Mouse (Mus musculus) c-Kit-positive CD71-positive TER-119-negative erythroid progenitor cells, embryonic 14.5 days (primary cell): ENCODE measurements at regions not wholly inside any gene's neighbourhood (a gene's known extent, or its start where the extent isn't known, plus 50 kb on each side); places are given as distances from the start of the nearest gene placed in this dataset.
"Not testable (repeated sequence)": the region's sequence is repeated elsewhere in the genome, so short reads cannot be mapped to it uniquely, and the experiment has no call there.

Experiments
- DNase-seq: peaks from one replicate; pipeline ENCODE4 v3.0.0-alpha.2; 2013; ENCODE audit warnings: low read depth

GRCm38 (mm10) chr13:102025138-102025537, 257.1 kb upstream of the Pik3r1 start:
- DNase-seq: no peak

GRCm38 (mm10) chr13:102025547-102025946, 257.5 kb upstream of the Pik3r1 start:
- not testable (repeated sequence) for DNase-seq

GRCm38 (mm10) chr13:102031416-102031815, 263.4 kb upstream of the Pik3r1 start:
- no peak for DNase-seq

- DNase-seq: no peak
These were observed 266.5 kb upstream of the Pik3r1 start for GRCm38 (mm10) chr13:102034484-102034883.

- no peak for DNase-seq
These were observed 268.0 kb upstream of the Pik3r1 start for GRCm38 (mm10) chr13:102036001-102036400.

GRCm38 (mm10) chr13:102036819-102037624, 269.0 kb upstream of the Pik3r1 start:
- no peak for DNase-seq

GRCm38 (mm10) chr13:102060213-102060612, 292.2 kb upstream of the Pik3r1 start:
- no peak for DNase-seq

- DNase-seq: peak; percentile 17
These were observed 296.7 kb upstream of the Pik3r1 start for GRCm38 (mm10) chr13:102064590-102065273.

- DNase-seq: no peak
These were observed 297.2 kb upstream of the Pik3r1 start for GRCm38 (mm10) chr13:102065274-102065640.

- DNase-seq: no peak
These were observed 297.8 kb upstream of the Pik3r1 start for GRCm38 (mm10) chr13:102065796-102066195.

GRCm38 (mm10) chr13:102070740-102071139, 302.7 kb upstream of the Pik3r1 start:
- DNase-seq: no peak

GRCm38 (mm10) chr13:102072366-102072765, 304.3 kb upstream of the Pik3r1 start:
- DNase-seq: no peak

GRCm38 (mm10) chr13:102087766-102088165, 319.7 kb upstream of the Pik3r1 start:
- DNase-seq: no peak

- no peak for DNase-seq
These were observed 321.5 kb upstream of the Pik3r1 start for GRCm38 (mm10) chr13:102089551-102089950.

GRCm38 (mm10) chr13:102094193-102094592, 326.2 kb upstream of the Pik3r1 start:
- no peak for DNase-seq

- no peak for DNase-seq
These were observed 335.1 kb upstream of the Pik3r1 start for GRCm38 (mm10) chr13:102103161-102103560.

- DNase-seq: no peak
These were observed 338.2 kb upstream of the Pik3r1 start for GRCm38 (mm10) chr13:102106188-102106587.

- no peak for DNase-seq
These were observed 340.2 kb upstream of the Pik3r1 start for GRCm38 (mm10) chr13:102108204-102108603.

- no peak for DNase-seq
These were observed 340.9 kb upstream of the Pik3r1 start for GRCm38 (mm10) chr13:102108916-102109315.

GRCm38 (mm10) chr13:102113941-102114340, 345.9 kb upstream of the Pik3r1 start:
- DNase-seq: no peak

GRCm38 (mm10) chr13:102122341-102122740, 354.3 kb upstream of the Pik3r1 start:
- DNase-seq: no peak

GRCm38 (mm10) chr13:102127933-102128430, 360.0 kb upstream of the Pik3r1 start:
- no peak for DNase-seq

- DNase-seq: no peak
These were observed 363.4 kb upstream of the Pik3r1 start for GRCm38 (mm10) chr13:102131459-102131858.
